Mouse (Mus musculus) frontal cortex, adult (tissue): ENCODE measurements around the gene Snx18.

ENCODE experiments used
- ATAC-seq: cut with Nextera tagmentation; 2 replicates; pipeline ENCODE4 v1.9.2; 2017; ENCODE audit warnings: mild to moderate bottlenecking, moderate library complexity, mixed read lengths; ENCODE audit not compliant: low TSS enrichment

The Snx18 gene

DNA sequence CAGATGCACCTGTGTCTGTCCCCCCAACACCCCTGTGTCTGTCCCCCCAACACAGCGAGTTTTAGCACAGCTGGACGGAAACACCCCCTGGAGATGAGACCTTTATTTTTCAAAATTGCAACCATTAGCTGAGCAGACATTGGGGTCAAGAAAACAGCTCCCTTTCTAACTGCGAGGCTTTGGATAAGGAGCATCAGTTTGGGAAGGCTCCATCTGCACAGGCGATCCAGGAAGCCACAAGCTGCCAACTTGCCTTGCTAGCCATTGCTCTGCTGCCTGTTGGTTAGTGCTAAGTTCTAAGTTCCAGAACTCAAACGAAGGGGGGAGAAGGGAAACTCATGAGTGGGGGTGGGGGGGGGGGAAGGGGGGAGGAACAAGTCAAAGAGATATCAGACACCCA lies 51.4 kb downstream of the Snx18 start:
- ATAC-seq, result no peak

DNA sequence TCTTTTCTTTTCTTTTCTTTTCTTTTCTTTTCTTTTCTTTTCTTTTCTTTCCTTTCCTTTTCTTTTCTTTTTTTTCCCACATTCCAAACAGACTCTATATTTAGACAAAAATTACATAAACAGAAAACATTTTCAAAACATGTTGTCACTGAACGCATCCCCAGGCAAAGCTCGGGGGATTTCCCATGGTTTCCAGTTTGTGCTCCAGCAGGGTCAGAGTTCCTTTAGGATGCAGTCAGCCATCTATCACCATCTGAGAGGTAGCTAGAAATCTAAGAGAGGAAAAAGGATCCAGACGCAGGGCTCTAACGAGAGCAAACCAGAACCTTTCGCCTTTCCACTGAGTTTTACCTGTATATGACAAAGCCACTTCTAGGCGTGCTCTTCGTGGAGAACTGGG lies 52.0 kb downstream of the Snx18 start:
- ATAC-seq, result no peak

GRCm38 (mm10) chr13:113559646-113560045 lies 58.7 kb downstream of the Snx18 start:
- ATAC-seq, result peak; percentile 59; the same call in 1 of the 2 replicates

DNA sequence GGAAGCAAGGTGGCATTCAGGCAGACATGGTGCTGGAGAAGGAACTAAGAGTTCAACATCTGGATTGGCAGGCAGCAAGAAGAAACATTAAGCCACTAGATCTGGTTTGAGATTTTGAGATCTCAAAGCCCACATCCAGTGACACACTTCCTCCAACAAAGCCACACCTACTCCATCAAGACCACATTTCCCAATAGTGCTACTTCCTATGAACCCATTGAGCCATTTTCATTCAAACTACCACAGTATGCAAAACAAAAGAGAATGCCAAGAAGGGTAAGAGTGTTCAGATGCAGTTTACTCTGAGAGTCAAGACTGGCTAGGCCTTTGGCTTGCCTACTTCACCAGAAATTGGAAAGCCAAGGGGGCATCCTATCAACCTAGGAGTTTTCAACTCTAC lies 61.8 kb downstream of the Snx18 start:
- ATAC-seq, result no peak

- no peak for ATAC-seq
Observed at GRCm38 (mm10) chr13:113555226-113555625, 63.1 kb downstream of the Snx18 start.

GRCm38 (mm10) chr13:113553603-113554230 lies 64.6 kb downstream of the Snx18 start:
- ATAC-seq, result no peak

DNA sequence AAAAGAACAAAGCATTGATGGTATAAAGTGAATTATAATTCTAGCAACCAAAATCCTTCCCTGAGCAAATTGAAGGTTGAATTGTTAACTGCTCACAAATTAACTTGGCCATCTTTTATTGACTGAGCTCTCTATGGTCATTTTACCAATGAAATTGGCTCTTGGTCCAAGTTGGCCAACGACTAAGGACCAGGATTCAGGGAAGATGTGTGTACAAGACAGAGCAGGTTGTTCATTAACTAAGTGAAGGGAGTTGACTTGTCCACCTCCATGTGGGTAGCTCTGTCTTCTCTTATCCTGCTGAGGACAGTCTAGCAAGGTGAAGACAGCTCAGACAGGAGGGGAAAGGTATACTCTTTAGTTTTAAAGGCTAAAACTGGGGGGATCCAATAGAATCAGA lies 66.0 kb downstream of the Snx18 start:
- ATAC-seq, result no peak

GRCm38 (mm10) chr13:113550866-113551565 lies 67.3 kb downstream of the Snx18 start:
- ATAC-seq, result no peak

DNA sequence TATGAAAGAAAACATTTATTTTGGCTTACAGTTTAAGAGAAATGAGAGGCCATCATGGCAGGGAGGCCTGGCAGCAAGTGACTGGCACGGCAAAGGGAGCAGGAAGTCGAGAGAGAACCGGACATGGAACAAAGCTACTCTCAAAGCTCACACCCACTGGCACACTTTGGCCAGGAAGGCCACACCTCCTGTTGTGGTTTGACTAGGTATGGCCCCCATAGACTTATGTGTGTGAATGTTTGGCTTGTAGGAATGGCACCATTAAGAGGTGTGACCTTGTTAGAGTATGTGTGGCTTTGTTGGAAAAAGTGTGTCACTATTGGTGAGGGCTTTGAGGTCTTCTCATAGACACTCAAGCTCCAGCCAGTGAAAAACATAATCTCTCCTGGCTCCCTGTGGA lies 69.3 kb downstream of the Snx18 start:
- no peak for ATAC-seq

- ATAC-seq, result no peak
Observed at GRCm38 (mm10) chr13:113547807-113548426, 70.4 kb downstream of the Snx18 start.

DNA sequence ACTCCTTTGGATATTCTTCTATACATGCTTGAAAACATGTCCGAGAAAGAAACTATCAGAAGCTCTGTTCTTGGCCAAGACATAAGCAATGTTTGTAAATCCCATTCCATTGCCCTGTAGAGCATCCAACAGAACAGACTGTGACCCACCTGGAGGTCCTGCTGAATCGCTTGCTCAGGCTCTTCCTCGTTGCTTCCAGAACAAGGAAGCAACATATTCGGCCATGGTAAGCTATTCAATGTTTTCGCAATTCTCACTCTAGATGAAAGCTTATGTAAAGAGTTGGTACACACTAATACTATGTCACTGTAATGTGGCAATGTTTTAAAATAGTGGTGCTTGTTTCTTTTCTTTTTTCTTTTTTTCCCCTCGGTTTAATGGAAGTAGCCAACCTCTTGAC lies 76.0 kb downstream of the Snx18 start:
- ATAC-seq, result no peak
